Mouse (Mus musculus) CH12.LX (cell line): ENCODE data around the gene Pih1d2. TPM values are rescaled to one million over a fixed set of nuclear protein-coding genes. Genes with fewer than 3 reads are reported as not detected.

Source experiments
- DNase-seq: peaks from one replicate; pipeline ENCODE4 v3.0.0-alpha.2; 2013; ENCODE audit errors: extremely low read depth
- H3K27ac ChIP-seq: 2 replicates; pipeline ENCODE4 v1.5.1; 2012; ENCODE audit warnings: low read depth, mild to moderate bottlenecking, control low read depth, moderate library complexity; ENCODE audit not compliant: insufficient read depth
- H3K27me3 ChIP-seq: replicated peaks from 2 replicates; pipeline ENCODE3; 2012; ENCODE audit warnings: inconsistent platforms
- H3K36me3 ChIP-seq, 2 experiments: replicated peaks in 1 of 2; 2 replicates each; pipeline versions ENCODE3 to v1.6.1; 2012; ENCODE audit warnings: inconsistent platforms in 1 of 2, low read length in 1 of 2, mild to moderate bottlenecking in 1 of 2, mixed read lengths in 1 of 2, moderate library complexity in 1 of 2; ENCODE audit not compliant: control insufficient read depth in 1 of 2, insufficient read depth in 1 of 2
- H3K4me1 ChIP-seq, 2 experiments: 2 replicates each; pipeline ENCODE4 v1.6.1; 2012; ENCODE audit warnings: inconsistent platforms in 1 of 2, moderate library complexity in 1 of 2; ENCODE audit not compliant: insufficient read depth in 2 of 2, control insufficient read depth in 1 of 2
- H3K4me2 ChIP-seq: 2 replicates; pipeline ENCODE4 v1.6.1; 2012; ENCODE audit warnings: low read depth, mild to moderate bottlenecking, control low read depth; ENCODE audit not compliant: poor library complexity, insufficient read depth, severe bottlenecking
- H3K4me3 ChIP-seq, 3 experiments: fragments of 150-350 bp in 1 of 3; sonication (generic) in 1 of 3; replicated peaks in 1 of 3; 2 replicates each; pipeline versions ENCODE3 to v1.5.1; 2011 to 2012; ENCODE audit warnings: low read depth in 2 of 3, low read length in 2 of 3, mild to moderate bottlenecking in 2 of 3, moderate library complexity in 2 of 3, control low read depth in 1 of 3, improper control_type of control experiment in 1 of 3, inconsistent platforms in 1 of 3, mixed read lengths in 1 of 3; ENCODE audit not compliant: poor library complexity in 1 of 3
- H3K79me2 ChIP-seq: replicated peaks from 2 replicates; pipeline ENCODE4 v1.6.1; 2012; ENCODE audit warnings: mild to moderate bottlenecking, moderate library complexity; ENCODE audit not compliant: control insufficient read depth, poor library complexity, insufficient read depth, severe bottlenecking; ENCODE audit errors: extremely low read depth
- H3K9ac ChIP-seq: 2 replicates; pipeline ENCODE4 v1.6.1; 2012; ENCODE audit warnings: low read depth, mild to moderate bottlenecking, control low read depth, moderate library complexity; ENCODE audit not compliant: insufficient read depth
- H3K9me3 ChIP-seq: replicated peaks from 2 replicates; pipeline ENCODE3; 2012; ENCODE audit warnings: low read length, inconsistent platforms, mixed read lengths
- CHD1 ChIP-seq: IDR thresholded peaks from 2 replicates; pipeline ENCODE4 v1.6.1; 2012; ENCODE audit warnings: low read depth, low read length, improper control_type of control experiment, inconsistent platforms
- CHD2 ChIP-seq: IDR thresholded peaks from 2 replicates; pipeline ENCODE4 v1.6.1; 2011; ENCODE audit warnings: low read length, improper control_type of control experiment
- CTCF ChIP-seq, 2 experiments: IDR thresholded peaks in 1 of 2; conservative IDR thresholded peaks in 1 of 2; 2 replicates each; pipeline ENCODE4 v1.5.1; 2011 to 2012; ENCODE audit warnings: low read depth in 2 of 2, low read length in 2 of 2, improper control_type of control experiment in 1 of 2, inconsistent platforms in 1 of 2, mild to moderate bottlenecking in 1 of 2, moderate library complexity in 1 of 2
- E2F4 ChIP-seq: IDR thresholded peaks from 2 replicates; pipeline ENCODE4 v1.6.1; 2011; ENCODE audit warnings: low read depth, low read length, improper control_type of control experiment; ENCODE audit not compliant: insufficient replicate concordance
- ELF1 ChIP-seq: IDR thresholded peaks from 2 replicates; pipeline ENCODE4 v1.6.1; 2014; ENCODE audit warnings: low read depth, mild to moderate bottlenecking, inconsistent platforms, low read length, improper control_type of control experiment
- EP300 ChIP-seq: IDR thresholded peaks from 2 replicates; pipeline ENCODE4 v1.6.1; 2011; ENCODE audit warnings: low read length, improper control_type of control experiment
- ETS1 ChIP-seq: conservative IDR thresholded peaks from 2 replicates; pipeline ENCODE4 v1.6.1; 2012; ENCODE audit warnings: low read depth, mild to moderate bottlenecking, inconsistent platforms, low read length, improper control_type of control experiment, moderate library complexity
- GABPA ChIP-seq: IDR thresholded peaks from 2 replicates; pipeline ENCODE4 v1.6.1; 2012; ENCODE audit warnings: low read depth, low read length, improper control_type of control experiment, inconsistent platforms; ENCODE audit not compliant: insufficient replicate concordance
- HCFC1 ChIP-seq: IDR thresholded peaks from 2 replicates; pipeline ENCODE4 v1.6.1; 2012; ENCODE audit warnings: low read depth, mild to moderate bottlenecking, inconsistent platforms, low read length, improper control_type of control experiment
- IRF4 ChIP-seq: IDR thresholded peaks from 2 replicates; pipeline ENCODE4 v1.6.1; 2014; ENCODE audit warnings: low read depth, mild to moderate bottlenecking, inconsistent platforms, low read length, improper control_type of control experiment
- JUN ChIP-seq: IDR thresholded peaks from 2 replicates; pipeline ENCODE4 v1.6.1; 2011; ENCODE audit warnings: low read depth, mild to moderate bottlenecking, low read length, improper control_type of control experiment, moderate library complexity; ENCODE audit not compliant: insufficient read depth
- JUND ChIP-seq: conservative IDR thresholded peaks from 2 replicates; pipeline ENCODE4 v1.6.1; 2011; ENCODE audit warnings: low read depth, low read length, improper control_type of control experiment
- MAFK ChIP-seq: IDR thresholded peaks from 2 replicates; pipeline ENCODE4 v1.6.1; 2011; ENCODE audit warnings: low read length, improper control_type of control experiment; ENCODE audit not compliant: insufficient replicate concordance
- MXI1 ChIP-seq: IDR thresholded peaks from 2 replicates; pipeline ENCODE4 v1.6.1; 2011; ENCODE audit warnings: mild to moderate bottlenecking, low read depth, low read length, improper control_type of control experiment
- MYC ChIP-seq: IDR thresholded peaks from 2 replicates; pipeline ENCODE4 v1.6.1; 2011; ENCODE audit warnings: low read depth, mild to moderate bottlenecking, improper control_type of control experiment, low read length
- POLR2A ChIP-seq: IDR thresholded peaks from 2 replicates; pipeline ENCODE4 v1.6.1; 2011; ENCODE audit warnings: low read depth, mild to moderate bottlenecking, improper control_type of control experiment, low read length
- RAD21 ChIP-seq: IDR thresholded peaks from 2 replicates; pipeline ENCODE4 v1.6.1; 2011; ENCODE audit warnings: low read depth, mild to moderate bottlenecking, low read length, improper control_type of control experiment, moderate library complexity
- RCOR1 ChIP-seq: conservative IDR thresholded peaks from 2 replicates; pipeline ENCODE4 v1.6.1; 2012; ENCODE audit warnings: low read depth, mild to moderate bottlenecking, inconsistent platforms, low read length, improper control_type of control experiment
- SMC3 ChIP-seq: IDR thresholded peaks from 2 replicates; pipeline ENCODE4 v1.6.1; 2011; ENCODE audit warnings: low read depth, low read length, improper control_type of control experiment
- TCF12 ChIP-seq: IDR thresholded peaks from 2 replicates; pipeline ENCODE4 v1.6.1; 2014; ENCODE audit warnings: low read depth, mild to moderate bottlenecking, inconsistent platforms, low read length, improper control_type of control experiment
- ZC3H11A ChIP-seq: IDR thresholded peaks from 2 replicates; pipeline ENCODE4 v1.6.1; 2012; ENCODE audit warnings: low read depth, mild to moderate bottlenecking, inconsistent platforms, low read length, improper control_type of control experiment
- ZKSCAN1 ChIP-seq: IDR thresholded peaks from 2 replicates; pipeline ENCODE4 v1.6.1; 2012; ENCODE audit warnings: low read depth, inconsistent platforms, low read length, improper control_type of control experiment, borderline replicate concordance
- dilution Hi-C: fragments of 300-500 bp; cut with MboI; formaldehyde crosslinking; loops from 2 replicates; pipeline ENCODE4 v1.14.3; 2020; ENCODE audit warnings: low sequenced_read_pairs; ENCODE audit not compliant: extremely low pct_unique_long_range_greater_than_20kb, extremely low pct_ligation_motif_present
- in situ Hi-C: fragments of 300-500 bp; cut with MboI; formaldehyde crosslinking; loops from 3 replicates; pipeline ENCODE4 v1.14.3; 2019; ENCODE audit warnings: low sequenced_read_pairs, low pct_ligation_motif_present, low pct_unique_long_range_greater_than_20kb, mixed read lengths
- polyA plus RNA-seq: library from polyadenylated mRNA; unstranded; fragments of >175 nt; gene quantifications from 2 replicates; pipeline ENCODE4 v1.2.1, GENCODE M21; 2012; ENCODE audit warnings: low read depth; ENCODE audit not compliant: insufficient read length
- total RNA-seq, 2 experiments: library from RNA; depleted of rRNA; stranded (reverse); fragments of 300-350 nt in 1 of 2; fragments of >200 nt in 1 of 2; gene quantifications; 2 replicates each; pipeline ENCODE4 v1.2.3; 2012 to 2014

The Pih1d2 gene
- total and polyA plus RNA-seq, 3 experiments = 1.8 to 5.5 (median 2.8) TPM

DNA sequence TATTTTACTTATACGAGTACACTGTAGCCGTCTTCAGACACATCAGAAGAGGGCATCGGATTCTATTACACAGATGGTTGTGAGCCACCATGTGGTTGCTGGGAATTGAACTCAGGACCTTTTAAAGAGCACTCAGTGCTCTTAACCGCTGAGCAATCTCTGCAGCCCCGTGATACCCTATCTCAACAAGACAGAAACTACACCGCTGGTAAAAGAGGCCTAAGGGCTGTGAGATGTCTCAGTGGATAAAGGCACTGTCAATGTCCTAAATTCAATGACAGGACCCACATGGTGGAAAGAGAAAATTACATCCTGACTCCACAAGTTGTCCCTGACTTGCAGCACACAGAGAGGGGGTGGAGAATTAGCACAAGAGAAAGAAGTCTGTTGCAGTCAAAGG, 49.3 kb downstream of the Pih1d2 start:
- in situ Hi-C loops = no loop called here

DNA sequence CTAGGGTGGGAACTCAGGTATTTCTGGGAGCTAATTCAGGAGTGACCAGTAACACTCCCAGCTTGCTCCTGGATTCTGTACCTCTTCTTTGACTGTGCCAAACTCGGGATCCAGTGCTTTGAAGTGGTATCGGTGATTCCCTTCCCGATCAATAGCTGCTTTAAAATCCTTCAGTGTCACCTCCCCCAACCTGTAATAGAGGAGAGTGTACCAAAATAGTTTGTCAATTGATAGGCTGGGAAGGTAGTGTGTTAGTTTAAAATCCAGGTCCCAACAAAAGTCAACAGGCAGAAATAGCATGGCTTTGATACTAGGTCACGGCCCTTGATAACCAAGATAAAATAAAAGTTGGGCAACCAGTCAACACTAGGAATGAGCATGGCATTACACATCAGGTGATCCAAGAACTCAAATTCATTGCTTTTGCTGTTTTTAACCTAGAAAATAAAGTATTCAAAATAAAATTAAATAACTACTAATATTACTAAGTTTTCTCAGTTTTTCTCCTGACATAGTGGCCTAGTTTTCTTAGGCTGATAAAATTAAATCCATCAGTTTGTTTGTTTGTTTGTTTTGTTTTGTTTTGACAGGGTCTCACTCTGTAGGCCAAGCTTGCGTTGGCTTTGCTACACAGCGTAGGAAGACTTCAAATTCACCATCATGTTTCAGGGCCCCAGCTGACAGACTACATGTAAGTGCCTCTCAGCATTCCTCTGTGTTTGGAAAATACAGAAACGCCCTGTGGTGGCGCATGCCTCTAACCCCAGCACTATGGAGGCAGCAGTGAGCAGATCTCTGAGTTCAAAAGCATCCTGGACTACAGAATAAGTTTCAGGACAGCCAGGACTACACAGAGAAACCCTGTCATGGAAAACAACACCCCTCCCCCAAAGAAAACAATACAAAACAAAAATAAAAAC, 50.7 kb downstream of the Pih1d2 start:
- Histone ChIP-seq H3K27me3 (no peaks in the 10 kb centered on the region), H3K27ac (no peak overlapping the region), H3K79me2 (no peaks in the 10 kb centered on the region), H3K4me1 (peaks cover 2 to 4% of the 10 kb centered on the region in 2 experiments; a peak in 3 of 4 replicates), H3K4me2 (no peak overlapping the region), H3K36me3 (no peaks in the 10 kb centered on the region), H3K4me3 (no peak overlapping the region), H3K9me3 (no peaks in the 10 kb centered on the region), H3K9ac (no peak overlapping the region)
- dilution Hi-C loops = no loop called here
- TF ChIP-seq EP300 = no peak
- TF ChIP-seq JUN = no peak
- TF ChIP-seq TCF12 = no peak
- DNase-seq = no peak
- in situ Hi-C loops = no loop called here

More for the DNA sequence above, 49.3 kb downstream of the Pih1d2 start:
- Histone ChIP-seq H3K27ac (no peak overlapping the region), H3K27me3 (no peaks in the 10 kb centered on the region), H3K4me2 (no peak overlapping the region), H3K4me1 (peaks cover 2 to 4% of the 10 kb centered on the region in 2 experiments; a peak in 3 of 4 replicates)
- no peak for TF ChIP-seq ELF1
- TF ChIP-seq GABPA = no peak
- TF ChIP-seq ZC3H11A = no peak
- TF ChIP-seq MAFK = no peak
- TF ChIP-seq ZKSCAN1 = no peak
- TF ChIP-seq CHD2 = no peak
- TF ChIP-seq ETS1 = no peak
- no peak for TF ChIP-seq JUN
- TF ChIP-seq IRF4 = no peak
- TF ChIP-seq POLR2A = no peak
- TF ChIP-seq, all 38 proteins: peak for 0
- no peaks in the 10 kb centered on the region for H3K79me2 ChIP-seq
- H3K9me3 ChIP-seq = no peaks in the 10 kb centered on the region
- H3K36me3 ChIP-seq = no peaks in the 10 kb centered on the region
- DNase-seq = no peak
- dilution Hi-C loops = no loop called here
- H3K9ac ChIP-seq = no peak overlapping the region
- H3K4me3 ChIP-seq = no peak overlapping the region

DNA sequence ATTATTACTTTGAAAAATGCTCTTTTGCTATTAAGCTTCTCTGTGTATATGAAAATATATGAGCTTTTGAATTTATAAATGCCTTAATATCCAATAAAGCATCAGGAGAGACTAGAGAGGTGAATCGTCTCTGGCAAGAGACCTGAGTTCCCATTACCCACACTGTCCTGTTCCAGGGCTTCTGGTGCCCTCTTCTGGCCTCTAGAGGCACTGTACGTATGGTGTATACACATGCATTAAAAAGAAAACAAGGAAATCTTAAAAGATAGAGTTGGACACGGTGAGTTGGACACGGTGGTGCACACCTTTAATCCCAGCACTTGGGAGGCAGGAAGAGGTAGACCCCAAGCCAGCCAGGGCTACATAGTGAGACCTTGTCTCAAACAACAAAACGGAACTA, 53.6 kb downstream of the Pih1d2 start:
- no peak overlapping the region for H3K9ac ChIP-seq
- H3K4me1 ChIP-seq = peaks cover 2 to 4% of the 10 kb centered on the region in 2 experiments; a peak in 3 of 4 replicates
- H3K27me3 ChIP-seq = no peaks in the 10 kb centered on the region
- DNase-seq = peak; percentile 75
- H3K9me3 ChIP-seq = no peaks in the 10 kb centered on the region
- TF ChIP-seq HCFC1 (no peak), JUN (no peak), CHD2 (no peak), E2F4 (no peak), RAD21 (peak; percentile 87), ZC3H11A (no peak; the same call in 1 of the 2 replicates), RCOR1 (no peak), MYC (0 out of 2 replicates have a peak, but pooled peaks have one; percentile 38), JUND (no peak), GABPA (no peak), SMC3 (peak; percentile 64), CHD1 (no peak), CTCF (conservative IDR thresholded peaks at IDR 0.05 in 1 of 2, IDR thresholded peaks at IDR 0.05 in 1 of 2; ENCODE audit: low read depth in 2 of 2, low read length in 2 of 2) (peak; percentile 84 to 86), MXI1 (no peak)
- no peak overlapping the region for H3K4me3 ChIP-seq
- in situ Hi-C loops = loop anchor here (5.0 kb wide), 1 partner anchor 213 kb away; no protein-coding TSS in a partner anchor
- no peak overlapping the region for H3K4me2 ChIP-seq
- no peaks in the 10 kb centered on the region for H3K36me3 ChIP-seq
- H3K27ac ChIP-seq = no peak overlapping the region
- dilution Hi-C loops = no loop called here
- H3K79me2 ChIP-seq = no peaks in the 10 kb centered on the region
